Mouse (Mus musculus) kidney, adult 10 weeks (tissue): Measurements from ENCODE around the gene Tmed4. TPM values are rescaled to one million over a fixed set of nuclear protein-coding genes. Genes with fewer than 3 reads are reported as not detected.

Experiments used
- polyA plus RNA-seq: library from polyadenylated mRNA; stranded (reverse); fragments of 350-450 nt; fragmentation: Illumina TruSeq; extraction: RNeasy Lipid Tissue Mini Kit (QIAGEN cat#74804); gene quantifications from one replicate; pipeline ENCODE4 v1.2.3, GENCODE M21; 2014; ENCODE audit warnings: low read depth, low replicate concordance

Tmed4 gene
- 54.6 TPM for polyA plus RNA-seq

GRCm38 (mm10) chr11:6274387-6275093 is at the start of gene Tmed4:
Tmed4 (minus strand) TSS chr11:6274870.

GRCm38 (mm10) chr11:6291401-6292115 is 16.9 kb upstream of the Tmed4 start, which contains the start of gene Ogdh:
Ogdh (plus strand) TSS chr11:6291633.

GRCm38 (mm10) chr11:6267320-6268254 is 7.1 kb downstream of the Tmed4 start, which contains the start of gene Ddx56:
Ddx56 (minus strand) TSS chr11:6267772.

GRCm38 (mm10) chr11:6230012-6230411 is 44.7 kb downstream of the Tmed4 start, which contains the start of gene Npc1l1:
Npc1l1 (minus strand) TSS chr11:6230143.

Other genes starting within 250 kb of the Tmed4 start
- gene Camk2b, start 208.5 kb downstream of the Tmed4 start, polyA plus RNA-seq, result 0.24 TPM
- not detected for gene A730071L15Rik, start 74.8 kb downstream of the Tmed4 start, polyA plus RNA-seq
- 18.5 TPM for gene Nudcd3, start 74.5 kb downstream of the Tmed4 start, polyA plus RNA-seq
- not detected for gene Npc1l1, start 44.7 kb downstream of the Tmed4 start, polyA plus RNA-seq
- gene Ddx56, start 7.1 kb downstream of the Tmed4 start, polyA plus RNA-seq, result 8.6 TPM
- gene Ogdh, start 16.8 kb upstream of the Tmed4 start, polyA plus RNA-seq, result 166 TPM
- gene Zmiz2, start 114.2 kb upstream of the Tmed4 start, polyA plus RNA-seq, result 0.81 TPM
- 1,414 TPM for gene Ppia, start 140.6 kb upstream of the Tmed4 start, polyA plus RNA-seq
- gene H2afv, start 169.6 kb upstream of the Tmed4 start, polyA plus RNA-seq, result 19.9 TPM
- gene Purb, start 201.0 kb upstream of the Tmed4 start, polyA plus RNA-seq, result 101 TPM
- not detected for gene Myo1g, start 246.1 kb upstream of the Tmed4 start, polyA plus RNA-seq